Mouse (Mus musculus): ENCODE measurements at regions not wholly inside any gene's neighbourhood (a gene's known extent, or its start where the extent isn't known, plus 50 kb on each side); places are given as distances from the start of the nearest gene placed in this dataset.

GRCm38 (mm10) chr11:8148485-8148825, 515.9 kb downstream of the Tns3 start:
- WGBS: 78% methylated on average over 5 of the region's 5 CpGs
- Histone ChIP-seq H3K27ac (replicated peaks; ENCODE audit: low read depth, low read length) (no peak overlapping the region), H3K9me3 (replicated peaks; ENCODE audit: control insufficient read depth, low read length) (no peaks in the 10 kb centered on the region), H3K27me3 (ENCODE audit: control insufficient read depth, insufficient read depth, low read length) (no peaks in the 10 kb centered on the region), H3K4me3 (ENCODE audit: low read depth, low read length) (no peak overlapping the region), H3K4me1 (ENCODE audit: control insufficient read depth, insufficient read depth, low read length) (no peaks in the 10 kb centered on the region), H3K36me3 (replicated peaks; ENCODE audit: control insufficient read depth, insufficient read depth, low read depth, low read length) (no peaks in the 10 kb centered on the region), H3K9ac (replicated peaks; ENCODE audit: low read length) (no peak overlapping the region), H3K4me2 (ENCODE audit: low read depth, low read length) (no peak overlapping the region)
- DNase-seq (ENCODE audit: low spot score): no peak
- no peak for ATAC-seq (replicated peaks; ENCODE audit: insufficient number of reproducible peaks, low FRiP score, low TSS enrichment, low read depth)

DNA sequence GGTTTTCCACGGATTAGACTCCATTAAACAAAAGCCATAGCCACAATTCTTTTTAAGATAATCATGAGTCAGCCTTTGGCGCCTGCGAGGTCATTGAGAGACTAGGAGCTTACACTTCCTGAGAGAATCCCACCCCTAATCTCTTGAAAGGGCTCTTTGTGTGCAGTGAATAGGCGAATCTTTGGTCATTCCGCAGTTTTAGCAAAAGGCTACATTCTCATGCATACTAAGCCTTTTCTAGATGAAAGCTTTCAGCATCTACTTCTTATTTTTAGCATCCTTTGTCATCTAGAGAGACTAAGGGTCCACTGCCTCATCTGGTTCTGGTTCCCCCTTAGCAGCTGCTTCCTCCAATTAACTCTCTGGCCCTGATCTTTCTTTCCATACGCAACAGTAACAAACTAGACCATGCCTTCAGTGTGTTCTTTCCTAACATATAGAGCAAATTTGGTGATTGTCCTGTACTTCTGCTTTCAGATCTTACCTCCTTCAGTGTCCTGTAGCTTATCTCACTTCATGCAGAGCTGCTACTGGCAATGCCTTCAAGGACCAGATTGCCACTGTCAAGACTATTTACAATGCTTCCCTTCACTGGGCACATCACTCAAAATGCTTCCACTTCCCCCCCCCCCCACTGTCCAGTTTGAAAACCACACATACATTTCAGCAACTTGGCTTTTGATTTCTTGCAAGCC, 516.4 kb downstream of the Tns3 start:
- Histone ChIP-seq H3K27ac (replicated peaks; ENCODE audit: low read depth, low read length) (no peak overlapping the region), H3K36me3 (replicated peaks; ENCODE audit: control insufficient read depth, insufficient read depth, low read depth, low read length) (no peaks in the 10 kb centered on the region), H3K27me3 (ENCODE audit: control insufficient read depth, insufficient read depth, low read length) (no peaks in the 10 kb centered on the region), H3K9me3 (replicated peaks; ENCODE audit: control insufficient read depth, low read length) (no peaks in the 10 kb centered on the region), H3K9ac (replicated peaks; ENCODE audit: low read length) (no peak overlapping the region), H3K4me2 (ENCODE audit: low read depth, low read length) (no peak overlapping the region), H3K4me1 (ENCODE audit: control insufficient read depth, insufficient read depth, low read length) (no peaks in the 10 kb centered on the region), H3K4me3 (ENCODE audit: low read depth, low read length) (no peak overlapping the region)
- no peak; the same call in 1 of the 2 replicates for ATAC-seq (replicated peaks; ENCODE audit: insufficient number of reproducible peaks, low FRiP score, low TSS enrichment, low read depth)
- peak; percentile 55 for DNase-seq (ENCODE audit: low spot score)
- WGBS: 19% methylated on average over 6 of the region's 6 CpGs

GRCm38 (mm10) chr11:8137366-8137765, 527.0 kb downstream of the Tns3 start:
- Histone ChIP-seq H3K4me2 (ENCODE audit: low read depth, low read length) (no peak overlapping the region), H3K36me3 (replicated peaks; ENCODE audit: control insufficient read depth, insufficient read depth, low read depth, low read length) (no peaks in the 10 kb centered on the region), H3K27ac (replicated peaks; ENCODE audit: low read depth, low read length) (no peak overlapping the region), H3K4me1 (ENCODE audit: control insufficient read depth, insufficient read depth, low read length) (no peaks in the 10 kb centered on the region), H3K9me3 (replicated peaks; ENCODE audit: control insufficient read depth, low read length) (no peaks in the 10 kb centered on the region), H3K4me3 (ENCODE audit: low read depth, low read length) (no peak overlapping the region), H3K27me3 (ENCODE audit: control insufficient read depth, insufficient read depth, low read length) (no peaks in the 10 kb centered on the region), H3K9ac (replicated peaks; ENCODE audit: low read length) (no peak overlapping the region)
- DNase-seq (ENCODE audit: low spot score) (peak; percentile 48), ATAC-seq (replicated peaks; ENCODE audit: insufficient number of reproducible peaks, low FRiP score, low TSS enrichment, low read depth) (no peak)
- 49% methylated on average over 4 of the region's 4 CpGs for WGBS

DNA sequence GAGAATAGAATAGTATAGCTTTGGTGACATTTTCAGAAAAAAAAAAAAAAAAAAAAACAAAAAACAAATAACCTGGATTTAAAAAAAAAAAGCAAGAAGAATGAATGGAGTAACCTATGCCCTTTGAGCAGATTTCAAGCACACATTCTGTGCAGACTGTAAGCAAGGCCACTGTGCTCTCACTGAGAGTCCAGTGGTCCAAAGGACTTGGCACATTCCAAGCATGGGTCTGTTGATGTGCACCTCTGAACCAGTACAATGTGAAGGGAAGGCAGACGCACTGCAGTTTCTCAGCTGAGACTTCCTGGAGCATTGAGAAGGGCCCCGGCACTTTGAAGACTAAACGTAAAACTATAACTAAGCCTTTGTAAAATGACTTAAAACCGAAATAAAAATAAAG, 527.7 kb downstream of the Tns3 start:
- no peak overlapping the region for H3K4me2 ChIP-seq (ENCODE audit: low read depth, low read length)
- DNase-seq (ENCODE audit: low spot score): no peak
- WGBS: 78% methylated on average over 4 of the region's 4 CpGs
- no peak for ATAC-seq (replicated peaks; ENCODE audit: insufficient number of reproducible peaks, low FRiP score, low TSS enrichment, low read depth)
- H3K27ac ChIP-seq (replicated peaks; ENCODE audit: low read depth, low read length): no peak overlapping the region
- H3K4me3 ChIP-seq (ENCODE audit: low read depth, low read length): no peak overlapping the region
- no peak overlapping the region for H3K9ac ChIP-seq (replicated peaks; ENCODE audit: low read length)
- H3K9me3 ChIP-seq (replicated peaks; ENCODE audit: control insufficient read depth, low read length): no peaks in the 10 kb centered on the region
- no peaks in the 10 kb centered on the region for H3K27me3 ChIP-seq (ENCODE audit: control insufficient read depth, insufficient read depth, low read length)
- no peaks in the 10 kb centered on the region for H3K4me1 ChIP-seq (ENCODE audit: control insufficient read depth, insufficient read depth, low read length)
- H3K36me3 ChIP-seq (replicated peaks; ENCODE audit: control insufficient read depth, insufficient read depth, low read depth, low read length): no peaks in the 10 kb centered on the region

GRCm38 (mm10) chr11:8109286-8109685, 555.0 kb downstream of the Tns3 start:
- Histone ChIP-seq H3K4me3 (ENCODE audit: low read depth, low read length) (no peak overlapping the region), H3K9me3 (replicated peaks; ENCODE audit: control insufficient read depth, low read length) (no peaks in the 10 kb centered on the region), H3K27me3 (ENCODE audit: control insufficient read depth, insufficient read depth, low read length) (no peaks in the 10 kb centered on the region), H3K36me3 (replicated peaks; ENCODE audit: control insufficient read depth, insufficient read depth, low read depth, low read length) (no peaks in the 10 kb centered on the region), H3K9ac (replicated peaks; ENCODE audit: low read length) (no peak overlapping the region), H3K4me2 (ENCODE audit: low read depth, low read length) (no peak overlapping the region), H3K4me1 (ENCODE audit: control insufficient read depth, insufficient read depth, low read length) (no peaks in the 10 kb centered on the region), H3K27ac (replicated peaks; ENCODE audit: low read depth, low read length) (no peak overlapping the region)
- WGBS: 79% methylated on average over 2 of the region's 2 CpGs
- DNase-seq (ENCODE audit: low spot score) (no peak), ATAC-seq (replicated peaks; ENCODE audit: insufficient number of reproducible peaks, low FRiP score, low TSS enrichment, low read depth) (no peak)

DNA sequence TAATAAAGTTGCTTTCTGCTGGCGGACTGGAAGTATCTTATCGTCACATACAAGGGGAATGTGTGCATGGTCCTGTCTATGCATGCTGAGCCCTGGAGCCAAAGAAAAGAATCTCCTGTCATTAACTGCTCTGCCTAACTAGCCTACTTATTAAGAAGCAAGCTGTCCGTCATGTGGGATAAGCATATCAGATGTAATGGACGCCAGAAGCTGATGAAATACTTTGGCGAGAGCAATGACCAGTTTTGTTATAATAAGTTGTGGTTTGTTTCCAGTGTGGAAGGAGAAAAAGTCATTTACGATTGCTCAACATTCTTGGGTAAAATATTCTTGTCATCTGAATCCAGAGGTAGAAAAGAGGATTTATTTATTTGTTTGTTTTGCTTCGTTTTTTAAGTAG, 563.2 kb downstream of the Tns3 start:
- Histone ChIP-seq H3K27me3 (ENCODE audit: control insufficient read depth, insufficient read depth, low read length) (no peaks in the 10 kb centered on the region), H3K4me3 (ENCODE audit: low read depth, low read length) (no peak overlapping the region), H3K9ac (replicated peaks; ENCODE audit: low read length) (no peak overlapping the region), H3K9me3 (replicated peaks; ENCODE audit: control insufficient read depth, low read length) (no peaks in the 10 kb centered on the region), H3K36me3 (replicated peaks; ENCODE audit: control insufficient read depth, insufficient read depth, low read depth, low read length) (no peaks in the 10 kb centered on the region), H3K4me1 (ENCODE audit: control insufficient read depth, insufficient read depth, low read length) (no peaks in the 10 kb centered on the region), H3K4me2 (ENCODE audit: low read depth, low read length) (no peak overlapping the region), H3K27ac (replicated peaks; ENCODE audit: low read depth, low read length) (no peak overlapping the region)
- DNase-seq (ENCODE audit: low spot score): no peak
- no peak for ATAC-seq (replicated peaks; ENCODE audit: insufficient number of reproducible peaks, low FRiP score, low TSS enrichment, low read depth)
- 71% methylated on average over 7 of the region's 7 CpGs for WGBS

DNA sequence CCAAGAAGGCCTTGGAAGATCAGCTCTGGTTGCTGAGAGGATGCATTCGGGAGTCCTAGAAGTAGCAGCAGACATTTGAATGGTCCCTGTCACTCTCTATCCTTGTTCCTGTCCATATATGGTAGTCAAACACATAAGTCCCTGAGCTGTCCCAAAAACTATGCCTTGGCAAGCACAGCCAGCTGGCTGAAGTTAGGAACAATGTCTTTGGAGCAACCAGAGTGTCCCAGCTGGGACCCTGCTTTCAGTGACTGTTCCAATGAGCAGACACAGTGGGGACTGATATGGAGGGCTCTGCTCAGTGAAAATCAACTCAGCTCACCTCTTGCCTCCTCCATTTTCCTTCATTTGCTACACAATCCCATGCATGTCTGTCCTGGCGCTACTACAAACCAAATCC, 580.0 kb downstream of the Tns3 start:
- H3K36me3 ChIP-seq (replicated peaks; ENCODE audit: control insufficient read depth, insufficient read depth, low read depth, low read length): no peaks in the 10 kb centered on the region

GRCm38 (mm10) chr11:8082811-8083210, 581.5 kb downstream of the Tns3 start:
- 87% methylated on average over 4 of the region's 6 CpGs for WGBS
- H3K4me2 ChIP-seq (ENCODE audit: low read depth, low read length): no peak overlapping the region
- DNase-seq (ENCODE audit: low spot score) (no peak), ATAC-seq (replicated peaks; ENCODE audit: insufficient number of reproducible peaks, low FRiP score, low TSS enrichment, low read depth) (no peak)
- no peaks in the 10 kb centered on the region for H3K9me3 ChIP-seq (replicated peaks; ENCODE audit: control insufficient read depth, low read length)
- no peaks in the 10 kb centered on the region for H3K27me3 ChIP-seq (ENCODE audit: control insufficient read depth, insufficient read depth, low read length)
- H3K4me3 ChIP-seq (ENCODE audit: low read depth, low read length): no peak overlapping the region
- H3K9ac ChIP-seq (replicated peaks; ENCODE audit: low read length): no peak overlapping the region
- H3K4me1 ChIP-seq (ENCODE audit: control insufficient read depth, insufficient read depth, low read length): no peaks in the 10 kb centered on the region
- H3K36me3 ChIP-seq (replicated peaks; ENCODE audit: control insufficient read depth, insufficient read depth, low read depth, low read length): no peaks in the 10 kb centered on the region
- H3K27ac ChIP-seq (replicated peaks; ENCODE audit: low read depth, low read length): no peak overlapping the region

More for the DNA sequence above, 580.0 kb downstream of the Tns3 start:
- no peaks in the 10 kb centered on the region for H3K4me1 ChIP-seq (ENCODE audit: control insufficient read depth, insufficient read depth, low read length)
- no peak overlapping the region for H3K27ac ChIP-seq (replicated peaks; ENCODE audit: low read depth, low read length)
- ATAC-seq (replicated peaks; ENCODE audit: insufficient number of reproducible peaks, low FRiP score, low TSS enrichment, low read depth) (no peak), DNase-seq (ENCODE audit: low spot score) (no peak)
- H3K4me3 ChIP-seq (ENCODE audit: low read depth, low read length): no peak overlapping the region
- H3K27me3 ChIP-seq (ENCODE audit: control insufficient read depth, insufficient read depth, low read length): no peaks in the 10 kb centered on the region
- H3K4me2 ChIP-seq (ENCODE audit: low read depth, low read length): no peak overlapping the region
- 93% methylated on average over 2 of the region's 2 CpGs for WGBS
- no peaks in the 10 kb centered on the region for H3K9me3 ChIP-seq (replicated peaks; ENCODE audit: control insufficient read depth, low read length)
- no peak overlapping the region for H3K9ac ChIP-seq (replicated peaks; ENCODE audit: low read length)

Measured in embryonic facial prominence, embryonic 11.5 days (tissue).